Mouse (Mus musculus): ENCODE data around the gene Serinc1.
A peak's percentile ranks its signal among the peaks of the same experiment; 100 is the strongest.
"Not testable (repeated sequence)": the region's sequence is repeated elsewhere in the genome, so short reads cannot be mapped to it uniquely, and the experiment has no call there.

Serinc1 gene

GRCm38 (mm10) chr10:57532218-57533101 is at the start of gene Serinc1:
Serinc1 (minus strand) TSS chr10:57532530.
- DNase-seq: peak; percentile 94

- no peak for DNase-seq
Observed at GRCm38 (mm10) chr10:57576721-57577120, 44.4 kb upstream of the Serinc1 start.

DNA sequence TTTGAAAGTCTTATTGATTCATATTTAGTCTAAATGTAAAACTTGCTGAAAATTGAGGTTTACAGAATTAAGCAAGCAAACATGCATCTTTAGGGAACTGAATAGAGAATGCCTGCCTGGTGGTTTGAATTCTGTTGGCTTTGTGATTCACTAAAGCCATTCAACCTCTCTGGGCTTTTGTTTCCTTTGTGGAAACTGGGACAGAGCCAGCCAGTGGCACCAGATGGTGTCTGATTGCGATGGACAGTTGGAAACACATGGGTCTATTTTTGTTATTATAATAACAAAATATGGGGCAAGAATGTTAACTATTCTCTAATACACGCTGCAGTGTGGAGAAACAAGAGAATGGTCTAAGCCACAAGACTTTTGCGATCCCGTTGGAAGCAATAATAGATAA is 39.8 kb upstream of the Serinc1 start:
- DNase-seq: no peak

DNA sequence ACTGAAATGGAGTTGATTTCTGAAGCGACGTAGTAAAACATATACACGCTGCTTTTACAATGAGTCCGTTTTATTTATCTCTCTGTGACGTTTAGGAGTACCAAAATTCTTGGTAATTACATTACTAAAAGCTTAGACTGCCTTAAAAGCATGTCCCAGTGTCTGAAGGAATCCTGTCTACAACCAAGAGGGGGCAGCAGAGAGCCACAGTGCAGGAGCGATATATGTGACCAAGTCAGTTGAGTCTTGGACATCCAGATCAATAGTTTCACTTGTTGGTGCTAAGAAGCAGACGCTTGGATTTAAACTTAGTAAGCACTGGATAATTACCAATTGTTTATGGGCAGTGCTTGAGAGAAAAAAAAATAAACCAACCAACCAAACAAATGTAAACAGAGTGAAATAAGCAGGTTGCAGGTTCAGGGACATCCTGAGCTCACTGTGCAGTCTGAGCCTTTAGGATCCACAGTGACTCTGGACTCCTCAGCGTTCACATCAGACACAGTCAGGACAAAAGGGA is 38.9 kb upstream of the Serinc1 start:
- DNase-seq: peak; percentile 67

- no peak for DNase-seq
Observed at GRCm38 (mm10) chr10:57569023-57569931, 36.9 kb upstream of the Serinc1 start.

- DNase-seq: no peak
Observed at GRCm38 (mm10) chr10:57566221-57566620, 33.9 kb upstream of the Serinc1 start.

DNA sequence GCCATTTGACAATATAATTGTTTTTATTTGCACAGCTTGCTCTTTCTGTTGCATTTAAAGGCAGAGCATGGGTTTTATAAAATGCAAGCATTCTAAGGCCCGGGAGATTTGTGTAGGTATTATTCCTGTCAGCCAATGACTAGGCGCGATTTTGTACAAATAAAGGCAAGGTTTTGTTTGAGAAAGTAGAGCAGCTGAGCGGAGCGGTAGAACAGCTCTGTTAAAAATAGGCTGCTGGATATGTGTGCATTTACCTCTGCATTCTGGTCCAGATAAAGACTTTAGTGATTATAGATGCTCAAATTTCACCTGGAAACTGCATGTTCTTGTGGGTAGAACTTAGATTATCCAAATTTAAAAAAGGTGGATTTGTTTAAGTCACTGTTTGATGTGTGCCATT is 25.3 kb upstream of the Serinc1 start:
- no peak for DNase-seq

DNA sequence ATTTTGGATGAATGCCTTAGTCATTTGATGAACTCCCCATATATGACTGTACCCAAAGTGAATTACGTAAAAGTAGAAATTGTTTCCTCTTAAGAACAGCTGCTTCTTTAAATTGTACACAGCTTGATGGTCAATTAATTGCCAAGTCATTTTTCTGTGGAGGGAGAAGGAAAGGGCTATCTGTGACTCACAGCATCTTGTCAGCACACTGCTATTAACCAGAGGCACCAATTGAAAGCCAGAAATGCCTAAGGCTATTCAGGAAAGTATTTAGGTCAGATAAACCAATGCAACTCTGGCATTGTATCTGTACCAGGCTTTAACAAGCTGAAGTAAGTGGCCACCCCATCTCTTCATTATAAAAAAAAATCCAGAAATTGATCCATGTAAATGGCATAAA is 21.4 kb upstream of the Serinc1 start:
- no peak for DNase-seq

GRCm38 (mm10) chr10:57549631-57550030 is 17.3 kb upstream of the Serinc1 start:
- no peak for DNase-seq

GRCm38 (mm10) chr10:57543890-57544289 is 11.6 kb upstream of the Serinc1 start:
- DNase-seq: not testable (repeated sequence)

DNA sequence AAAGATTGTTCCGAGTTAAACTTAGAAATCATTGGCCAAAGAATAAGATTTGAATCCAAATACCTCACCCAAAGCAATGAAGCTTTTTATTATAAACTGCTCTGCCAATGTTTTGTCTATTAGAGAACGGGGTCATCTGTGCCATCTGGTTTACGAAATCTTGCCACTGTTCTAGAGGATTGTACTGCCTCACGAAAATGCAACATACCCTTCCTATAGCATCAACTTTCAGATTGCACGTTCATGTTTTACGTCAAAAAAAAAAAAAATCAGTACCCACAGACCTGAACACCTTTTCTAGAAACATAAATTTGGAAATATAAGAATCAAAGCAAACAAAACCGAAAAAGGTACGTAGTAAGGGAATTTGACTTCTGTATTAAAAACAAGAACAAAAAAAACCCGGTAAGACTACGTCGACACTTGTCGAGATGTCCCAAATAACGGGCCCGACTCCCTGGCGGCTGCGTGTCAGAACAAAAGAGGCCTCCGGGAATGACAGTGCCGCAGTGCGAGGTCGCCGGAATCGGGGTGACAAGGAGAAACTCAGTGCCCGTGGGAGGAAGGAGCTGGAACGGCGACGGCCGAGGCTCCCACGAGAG is 613 bp downstream of the Serinc1 start:
- DNase-seq: no peak

DNA sequence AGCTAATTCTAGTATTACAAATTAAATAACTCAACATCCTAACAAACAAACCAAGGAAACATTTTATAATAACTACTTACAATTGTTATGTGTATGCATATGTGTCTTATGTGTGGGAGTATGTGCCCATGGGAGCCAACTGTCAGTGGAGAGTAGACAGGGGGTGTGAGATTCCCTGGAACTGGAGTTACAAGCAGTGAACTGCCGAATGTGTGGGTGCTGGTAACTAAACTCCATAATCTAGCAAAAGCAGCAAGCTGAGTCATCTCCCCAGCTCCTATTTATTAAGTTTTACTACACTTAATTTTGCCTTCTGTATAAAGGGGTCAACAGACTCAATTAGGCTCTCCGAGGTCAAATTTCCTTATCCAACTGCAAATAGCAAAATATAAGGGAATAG is 1.3 kb downstream of the Serinc1 start:
- peak; percentile 20 for DNase-seq

DNA sequence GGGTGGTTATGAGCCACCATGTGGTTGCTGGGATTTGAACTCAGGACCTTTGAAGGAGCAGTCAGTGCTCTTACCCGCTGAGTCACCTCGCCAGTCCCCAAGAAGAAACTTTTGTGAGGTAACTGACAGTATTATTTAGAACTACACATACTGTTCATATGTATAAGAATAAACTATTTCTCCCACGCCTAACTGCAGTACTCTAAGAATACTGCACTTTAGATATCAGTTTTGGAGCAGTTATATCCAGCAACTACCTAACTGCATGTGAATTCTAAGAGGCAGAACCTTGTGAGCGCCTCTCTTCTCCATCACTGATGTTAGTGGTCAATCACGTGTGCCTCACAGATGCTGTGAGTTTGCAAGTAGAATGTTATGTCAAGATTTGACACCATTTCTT is 5.9 kb downstream of the Serinc1 start:
- DNase-seq: no peak

- DNase-seq: no peak
Observed at GRCm38 (mm10) chr10:57515278-57515677, 17.1 kb downstream of the Serinc1 start.

DNA sequence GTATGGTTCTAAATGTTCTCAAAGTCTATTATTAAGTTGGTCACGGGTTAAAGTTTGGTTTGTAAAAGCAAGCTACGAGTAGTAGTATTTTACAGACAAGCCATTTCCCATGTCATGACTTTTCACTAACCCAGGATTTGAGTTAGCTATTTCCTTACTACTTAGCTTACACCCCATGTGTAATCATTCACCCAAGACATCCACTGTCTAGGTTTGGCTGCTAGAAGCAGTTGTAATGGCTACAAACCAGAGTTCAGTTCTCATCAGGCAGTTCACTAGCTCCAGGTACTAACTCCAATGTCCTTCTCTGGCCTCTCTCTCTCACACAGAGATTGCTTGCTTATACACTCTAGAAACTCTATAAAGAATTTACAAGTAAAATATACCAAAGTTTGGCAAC is 17.7 kb downstream of the Serinc1 start:
- DNase-seq: no peak

DNA sequence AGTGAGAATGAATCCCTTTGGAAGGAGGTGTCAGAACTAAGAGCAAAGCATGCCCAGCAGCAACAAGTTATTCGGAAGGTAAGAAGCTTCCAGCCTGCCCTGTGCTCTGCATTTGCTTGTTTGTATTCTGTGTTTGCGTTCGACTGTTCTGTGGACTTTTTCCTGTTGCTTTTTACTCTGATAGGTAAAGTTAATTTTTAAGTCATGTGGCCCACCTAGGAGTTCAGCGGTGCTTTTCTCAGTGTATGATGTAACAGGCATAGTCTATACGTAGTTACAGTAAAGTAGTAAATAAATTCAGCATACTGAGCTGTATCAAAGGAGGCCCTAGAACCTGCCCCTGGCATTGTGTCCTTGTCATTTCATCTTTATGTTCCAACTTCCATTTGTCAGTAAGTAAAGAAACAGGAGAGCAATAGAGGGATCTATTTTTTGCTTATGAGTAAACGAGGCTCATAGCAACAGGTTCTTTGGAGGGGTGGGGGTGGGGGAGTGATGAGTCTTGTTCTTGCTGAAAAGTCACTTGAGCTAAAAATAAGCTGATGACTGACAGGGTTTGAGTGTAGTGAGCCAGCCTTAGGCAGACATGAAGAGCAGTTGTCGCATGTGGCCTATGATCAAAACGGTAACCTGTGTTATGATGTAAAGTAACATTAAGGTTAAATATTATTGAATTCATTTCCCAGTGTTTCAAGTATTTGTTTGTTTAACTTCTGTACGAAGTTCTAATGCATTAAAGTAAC is 32.7 kb downstream of the Serinc1 start:
- DNase-seq: no peak

GRCm38 (mm10) chr10:57492050-57492449 is 40.3 kb downstream of the Serinc1 start:
- no peak for DNase-seq

DNA sequence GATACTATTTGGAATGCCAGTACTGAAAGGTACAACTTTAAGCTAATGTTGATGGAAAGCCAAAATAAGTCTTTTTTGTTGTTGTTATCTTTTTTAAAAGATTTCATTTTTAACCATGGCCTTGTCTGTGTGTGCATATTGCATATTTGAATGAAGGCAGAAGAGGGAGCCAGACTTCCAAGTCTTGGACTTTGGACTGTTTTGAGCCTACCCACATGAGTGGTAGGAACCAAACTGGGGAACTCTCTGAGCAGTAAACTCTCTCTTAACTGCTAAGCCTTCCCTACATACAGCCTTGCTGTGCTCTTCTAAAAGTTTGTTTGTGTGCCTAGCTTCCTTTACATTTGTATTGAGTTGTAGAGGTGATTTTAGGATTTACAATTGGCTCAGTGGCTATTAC is 43.7 kb downstream of the Serinc1 start:
- no peak for DNase-seq

GRCm38 (mm10) chr10:57487201-57487600 is 45.1 kb downstream of the Serinc1 start:
- DNase-seq: no peak

DNA sequence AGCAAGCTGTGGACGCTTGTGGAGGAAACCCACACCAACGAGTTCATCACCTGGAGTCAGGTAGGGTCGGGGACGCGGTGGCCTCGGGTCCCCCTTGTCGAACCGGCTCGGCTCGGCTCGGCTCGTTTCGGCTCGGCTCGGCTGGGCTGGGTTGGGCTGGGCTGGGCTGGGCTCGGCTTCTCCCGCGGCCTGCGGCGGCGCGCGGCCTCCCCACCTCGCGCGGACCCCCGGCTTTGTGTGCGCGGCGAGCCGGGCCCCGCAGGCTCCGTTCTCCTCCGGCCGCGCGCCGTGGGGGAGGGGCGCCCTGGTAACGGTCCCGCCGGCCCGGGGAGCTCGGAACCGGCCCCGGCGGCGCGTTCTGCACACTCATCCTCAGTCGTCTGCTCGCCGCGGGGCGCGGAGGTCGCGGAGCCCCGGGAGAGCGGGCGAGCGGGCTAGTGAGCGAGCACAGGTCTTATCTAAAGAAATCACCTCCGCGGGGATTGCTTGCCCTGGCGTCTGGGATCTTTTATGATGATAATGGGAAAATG is 45.7 kb downstream of the Serinc1 start:
- DNase-seq: peak; percentile 68

- peak; percentile 93 for DNase-seq
Observed at GRCm38 (mm10) chr10:57485908-57486541, 46.3 kb downstream of the Serinc1 start, which contains the start of gene Hsf2. Hsf2 (plus strand) TSS chr10:57486385.
